Mouse (Mus musculus) central nervous system, embryonic 18 days (tissue): ENCODE data around the gene Gm20837. TPM values are rescaled to one million over a fixed set of nuclear protein-coding genes. Genes with fewer than 3 reads are reported as not detected.

Source experiments
- polyA plus RNA-seq: library from polyadenylated mRNA; depleted of rRNA; stranded (reverse); fragments of >200 nt; gene quantifications from 2 replicates; pipeline ENCODE4 v1.2.3, GENCODE M21; 2012; rRNA removed

Gm20837 gene
- polyA plus RNA-seq: not detected in 2 replicates

DNA sequence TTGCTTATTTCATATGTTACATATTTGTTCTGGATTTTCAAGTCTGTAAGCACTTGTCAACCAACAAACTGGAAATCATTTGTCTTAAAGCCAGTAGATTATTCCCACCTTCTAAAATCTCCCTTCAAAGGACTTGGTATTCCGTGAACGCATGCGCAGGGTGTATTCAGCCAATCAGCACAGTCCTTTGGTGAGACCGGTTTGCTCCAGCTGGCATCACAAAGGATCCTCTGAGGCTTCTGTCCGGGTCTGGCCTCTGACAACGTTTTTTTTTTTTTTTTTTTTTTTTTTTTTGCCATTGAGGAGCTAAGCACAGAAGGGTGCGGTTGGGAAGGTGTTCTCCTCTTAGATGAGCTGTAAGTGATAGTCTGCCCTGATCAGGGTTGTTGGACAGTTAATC is at the start of gene Gm20837:
Gm20837 (plus strand) TSS at position 301 of the 400 bp plus-strand sequence.

